Mouse (Mus musculus) embryo, embryonic 10 days (tissue): ENCODE measurements around the gene Lrriq1.
A peak's percentile ranks its signal among the peaks of the same experiment; 100 is the strongest.

Experiments
- DNase-seq: peaks from one replicate; pipeline ENCODE4 v3.0.0-alpha.2; 2015; ENCODE audit warnings: low spot score

Lrriq1 gene

GRCm38 (mm10) chr10:103029132-103029729 lies 206.9 kb downstream of the Lrriq1 start:
- peak; percentile 50 for DNase-seq

- peak; percentile 74 for DNase-seq
Observed at GRCm38 (mm10) chr10:103028253-103029131, 207.6 kb downstream of the Lrriq1 start.

- DNase-seq, result peak; percentile 21
Observed at GRCm38 (mm10) chr10:103027931-103028252, 208.2 kb downstream of the Lrriq1 start.

GRCm38 (mm10) chr10:103027226-103027930 lies 208.7 kb downstream of the Lrriq1 start:
- no peak for DNase-seq

- peak; percentile 37 for DNase-seq
Observed at GRCm38 (mm10) chr10:103026636-103027225, 209.4 kb downstream of the Lrriq1 start.

- DNase-seq, result no peak
Observed at GRCm38 (mm10) chr10:103002556-103002955, 233.6 kb downstream of the Lrriq1 start.

GRCm38 (mm10) chr10:103000902-103001301 lies 235.2 kb downstream of the Lrriq1 start:
- DNase-seq, result peak; percentile 62

- DNase-seq, result no peak
Observed at GRCm38 (mm10) chr10:102999584-102999983, 236.5 kb downstream of the Lrriq1 start.
